Mouse (Mus musculus): ENCODE data around the gene Pak3. TPM values are rescaled to one million over a fixed set of nuclear protein-coding genes. Genes with fewer than 3 reads are reported as not detected.

Pak3 gene
- total and polyA plus RNA-seq, 3 experiments, result not detected

GRCm38 (mm10) chrX:143627767-143628166, 109.4 kb downstream of the Pak3 start:
- no peaks in the 10 kb centered on the region for H3K36me3 ChIP-seq (ENCODE audit: control insufficient read depth in 1 of 2, insufficient read depth in 2 of 2, low read length in 2 of 2)
- no peaks in the 10 kb centered on the region for H3K27me3 ChIP-seq (ENCODE audit: control insufficient read depth in 1 of 2, insufficient read depth in 2 of 2, low read length in 2 of 2)
- no peaks in the 10 kb centered on the region for H3K79me2 ChIP-seq (ENCODE audit: control insufficient read depth, insufficient read depth, low read length, poor library complexity)
- TF ChIP-seq USF2 (IDR thresholded peaks at IDR 0.05; ENCODE audit: borderline replicate concordance in 1 of 2, insufficient read depth in 1 of 2, low read depth in 1 of 2, low read length in 2 of 2) (no peak), KAT2A (conservative IDR thresholded peaks at IDR 0.05; ENCODE audit: low read depth, low read length) (no peak), POLR2AphosphoS2 (IDR thresholded peaks at IDR 0.05; ENCODE audit: low read length) (no peak), MXI1 (IDR thresholded peaks at IDR 0.05; ENCODE audit: low read depth, low read length) (no peak)
- no peak overlapping the region for H3K27ac ChIP-seq (ENCODE audit: control insufficient read depth, low read depth, low read length)
- H3K4me3 ChIP-seq (ENCODE audit: control insufficient read depth in 1 of 2, insufficient read depth in 1 of 2, low read depth in 2 of 2, low read length in 2 of 2), result no peak overlapping the region
- H3K9me3 ChIP-seq (replicated peaks; ENCODE audit: insufficient read depth, low read length), result no peaks in the 10 kb centered on the region
- no peaks in the 10 kb centered on the region for H3K4me1 ChIP-seq (ENCODE audit: control insufficient read depth in 1 of 2, insufficient read depth in 2 of 2, low read length in 2 of 2)
- no peak overlapping the region for H3K9ac ChIP-seq (ENCODE audit: control insufficient read depth, low read depth, low read length, poor library complexity, severe bottlenecking)
- DNase-seq (ENCODE audit: low read depth, low spot score), result no peak

GRCm38 (mm10) chrX:143643936-143644335, 125.5 kb downstream of the Pak3 start:
- Histone ChIP-seq H3K9me3 (replicated peaks; ENCODE audit: insufficient read depth, low read length) (no peaks in the 10 kb centered on the region), H3K79me2 (ENCODE audit: control insufficient read depth, insufficient read depth, low read length, poor library complexity) (no peaks in the 10 kb centered on the region), H3K4me1 (ENCODE audit: control insufficient read depth in 1 of 2, insufficient read depth in 2 of 2, low read length in 2 of 2) (no peaks in the 10 kb centered on the region), H3K9ac (ENCODE audit: control insufficient read depth, low read depth, low read length, poor library complexity, severe bottlenecking) (no peak overlapping the region), H3K4me3 (ENCODE audit: control insufficient read depth in 1 of 2, insufficient read depth in 1 of 2, low read depth in 2 of 2, low read length in 2 of 2) (no peak overlapping the region), H3K27ac (ENCODE audit: control insufficient read depth, low read depth, low read length) (no peak overlapping the region), H3K36me3 (ENCODE audit: control insufficient read depth in 1 of 2, insufficient read depth in 2 of 2, low read length in 2 of 2) (no peaks in the 10 kb centered on the region), H3K27me3 (ENCODE audit: control insufficient read depth in 1 of 2, insufficient read depth in 2 of 2, low read length in 2 of 2) (no peaks in the 10 kb centered on the region)
- no peak for TF ChIP-seq SMC3 (IDR thresholded peaks at IDR 0.05; ENCODE audit: low read depth, low read length)
- TF ChIP-seq CTCF (IDR thresholded peaks at IDR 0.05 in 2 of 3, conservative IDR thresholded peaks at IDR 0.05 in 1 of 3; ENCODE audit: control insufficient read depth in 1 of 3, insufficient read depth in 1 of 3, low read depth in 2 of 3, low read length in 3 of 3, poor library complexity in 1 of 3, severe bottlenecking in 1 of 3), result no peak
- no peak for TF ChIP-seq TCF12 (IDR thresholded peaks at IDR 0.05; ENCODE audit: low read depth, low read length)
- no peak for TF ChIP-seq UBTF (IDR thresholded peaks at IDR 0.05; ENCODE audit: borderline replicate concordance, insufficient read depth, low read depth, low read length)
- no peak for TF ChIP-seq ETS1 (IDR thresholded peaks at IDR 0.05; ENCODE audit: low read depth, low read length)
- TF ChIP-seq GATA1 (IDR thresholded peaks at IDR 0.05; ENCODE audit: low read depth, low read length), result no peak
- TF ChIP-seq GABPA (IDR thresholded peaks at IDR 0.05; ENCODE audit: low read depth, low read length), result no peak
- no peak for TF ChIP-seq TBP (IDR thresholded peaks at IDR 0.05; ENCODE audit: low read depth, low read length)
- no peak for TF ChIP-seq MYB (IDR thresholded peaks at IDR 0.05; ENCODE audit: low read depth, low read length)
- no peak for TF ChIP-seq KAT2A (conservative IDR thresholded peaks at IDR 0.05; ENCODE audit: low read depth, low read length)
- no peak for DNase-seq (ENCODE audit: low read depth, low spot score)

DNA sequence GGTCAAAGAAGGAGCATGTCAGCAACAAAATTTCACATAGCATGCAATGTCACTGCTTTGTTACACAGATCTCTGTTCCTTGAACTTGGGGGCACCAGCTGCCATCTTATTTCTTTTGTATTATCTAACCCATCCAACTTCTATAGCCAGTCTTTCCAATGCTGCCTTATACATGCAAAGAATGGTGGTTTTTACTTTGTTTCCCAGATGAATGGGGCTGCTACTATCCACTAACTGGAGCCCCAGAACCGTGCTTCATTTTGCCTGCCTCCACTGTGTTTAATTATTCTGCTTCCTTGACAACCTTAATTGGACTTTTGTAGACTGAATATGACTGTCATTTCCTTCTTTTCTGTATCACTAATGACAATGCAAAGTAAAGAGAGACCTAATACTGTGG, 126.4 kb downstream of the Pak3 start:
- H3K27ac ChIP-seq (ENCODE audit: control insufficient read depth, low read depth, low read length), result no peak overlapping the region
- TF ChIP-seq USF2 (IDR thresholded peaks at IDR 0.05; ENCODE audit: borderline replicate concordance in 1 of 2, insufficient read depth in 1 of 2, low read depth in 1 of 2, low read length in 2 of 2) (no peak), MXI1 (IDR thresholded peaks at IDR 0.05; ENCODE audit: low read depth, low read length) (no peak), POLR2AphosphoS2 (IDR thresholded peaks at IDR 0.05; ENCODE audit: low read length) (no peak), TAL1 (IDR thresholded peaks at IDR 0.05; ENCODE audit: low read length) (no peak), TCF12 (IDR thresholded peaks at IDR 0.05; ENCODE audit: low read depth, low read length) (no peak), RCOR1 (IDR thresholded peaks at IDR 0.05; ENCODE audit: low read depth, low read length) (no peak), ELF1 (IDR thresholded peaks at IDR 0.05; ENCODE audit: low read depth, low read length) (no peak), NRF1 (IDR thresholded peaks at IDR 0.05; ENCODE audit: insufficient read depth, low read depth, low read length, poor library complexity, severe bottlenecking) (no peak), MAFK (IDR thresholded peaks at IDR 0.05; ENCODE audit: borderline replicate concordance, low read depth, low read length) (no peak), CTCF (IDR thresholded peaks at IDR 0.05 in 2 of 3, conservative IDR thresholded peaks at IDR 0.05 in 1 of 3; ENCODE audit: control insufficient read depth in 1 of 3, insufficient read depth in 1 of 3, low read depth in 2 of 3, low read length in 3 of 3, poor library complexity in 1 of 3, severe bottlenecking in 1 of 3) (no peak), GABPA (IDR thresholded peaks at IDR 0.05; ENCODE audit: low read depth, low read length) (no peak), MYB (IDR thresholded peaks at IDR 0.05; ENCODE audit: low read depth, low read length) (no peak), USF1 (IDR thresholded peaks at IDR 0.05; ENCODE audit: low read depth, low read length) (no peak)
- no peaks in the 10 kb centered on the region for H3K4me1 ChIP-seq (ENCODE audit: control insufficient read depth in 1 of 2, insufficient read depth in 2 of 2, low read length in 2 of 2)
- no peaks in the 10 kb centered on the region for H3K36me3 ChIP-seq (ENCODE audit: control insufficient read depth in 1 of 2, insufficient read depth in 2 of 2, low read length in 2 of 2)
- H3K9ac ChIP-seq (ENCODE audit: control insufficient read depth, low read depth, low read length, poor library complexity, severe bottlenecking), result no peak overlapping the region
- DNase-seq (ENCODE audit: low read depth, low spot score), result no peak
- no peaks in the 10 kb centered on the region for H3K9me3 ChIP-seq (replicated peaks; ENCODE audit: insufficient read depth, low read length)
- no peaks in the 10 kb centered on the region for H3K79me2 ChIP-seq (ENCODE audit: control insufficient read depth, insufficient read depth, low read length, poor library complexity)
- no peak overlapping the region for H3K4me3 ChIP-seq (ENCODE audit: control insufficient read depth in 1 of 2, insufficient read depth in 1 of 2, low read depth in 2 of 2, low read length in 2 of 2)
- no peaks in the 10 kb centered on the region for H3K27me3 ChIP-seq (ENCODE audit: control insufficient read depth in 1 of 2, insufficient read depth in 2 of 2, low read length in 2 of 2)

Measured in MEL (cell line).